Mouse (Mus musculus): ENCODE data around the gene Gucd1.
"Not testable (repeated sequence)": the region's sequence is repeated elsewhere in the genome, so short reads cannot be mapped to it uniquely, and the experiment has no call there.

The Gucd1 gene

DNA sequence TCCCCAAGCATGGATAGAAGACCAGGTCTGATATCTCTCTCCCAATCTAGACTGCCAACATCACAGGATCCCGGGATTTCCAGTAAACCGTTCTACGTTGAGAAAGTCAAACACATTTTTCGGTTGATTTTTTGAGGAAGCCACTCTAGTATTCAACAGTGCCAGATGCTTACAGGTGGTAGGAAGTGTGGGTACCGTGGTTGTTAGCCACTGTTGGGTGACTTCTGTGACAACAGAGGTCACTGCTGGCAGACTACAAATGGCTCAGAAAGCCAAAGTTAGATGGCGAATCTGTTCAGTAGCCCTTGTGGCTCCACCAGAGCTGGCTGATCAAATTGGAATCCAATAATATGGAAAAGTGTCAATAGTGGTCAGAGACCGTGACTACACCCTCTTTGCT lies 14.1 kb downstream of the Gucd1 start:
- no peak for DNase-seq (ENCODE audit: low spot score in 2 of 2)

DNA sequence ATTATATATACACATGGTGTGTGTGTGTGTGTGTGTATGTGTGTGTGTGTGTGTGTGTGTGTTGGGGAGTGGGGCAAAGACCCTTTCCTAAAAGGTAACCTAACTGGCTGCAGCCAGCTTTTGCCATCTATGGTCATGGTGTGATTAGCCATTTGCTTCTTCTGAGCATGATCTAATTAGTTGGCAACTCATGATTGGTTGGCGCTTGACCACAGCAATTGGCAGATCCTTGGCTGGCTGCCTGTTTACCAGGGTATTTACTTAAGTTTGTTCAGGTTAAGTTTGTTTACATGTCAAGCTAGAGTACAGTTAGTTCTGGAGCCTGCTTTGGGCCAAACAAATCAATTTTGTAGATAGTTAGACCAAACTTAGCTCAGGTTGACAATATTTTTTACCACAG lies 16.1 kb downstream of the Gucd1 start:
- no peak for DNase-seq (ENCODE audit: low spot score in 2 of 2)

DNA sequence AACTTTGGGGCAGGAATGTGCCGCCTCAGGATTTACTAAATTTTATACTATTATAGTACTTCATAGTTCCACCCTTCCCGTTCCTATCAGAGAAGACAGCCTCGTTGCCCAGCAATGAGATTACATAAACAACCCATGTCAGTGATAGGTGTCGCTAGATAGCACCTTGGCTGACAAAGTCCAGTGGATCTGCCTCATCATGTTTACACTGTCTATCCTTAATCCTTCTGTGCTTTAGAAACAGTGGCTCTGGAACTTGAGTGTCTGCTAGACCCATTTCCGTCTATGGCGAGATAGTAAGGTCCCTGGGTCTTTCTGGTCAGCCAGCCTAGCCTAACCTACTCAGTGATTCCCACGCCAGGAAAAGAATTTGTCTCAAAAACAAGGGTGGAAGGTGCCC lies 17.4 kb downstream of the Gucd1 start:
- no peak for DNase-seq (ENCODE audit: low spot score in 2 of 2)

DNA sequence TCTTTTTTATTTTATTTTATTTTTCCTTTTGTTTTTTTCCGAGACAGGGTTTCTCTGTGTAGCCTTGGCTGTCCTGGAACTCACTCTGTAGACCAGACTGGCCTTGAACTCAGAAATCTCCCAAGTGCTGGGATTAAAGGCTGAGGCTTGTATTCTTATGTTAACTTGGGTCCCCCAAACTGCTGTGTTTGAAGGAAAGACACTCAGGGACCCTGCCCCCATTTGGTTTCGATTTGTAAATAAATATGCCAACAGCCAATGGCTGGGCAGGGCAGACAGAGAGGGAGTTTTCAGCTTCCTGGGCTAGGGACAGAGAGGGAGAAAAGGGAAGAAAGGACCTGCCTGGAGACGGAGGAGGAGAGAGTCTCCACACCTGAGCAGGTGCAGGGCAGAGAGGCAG lies 18.0 kb downstream of the Gucd1 start:
- no peak for DNase-seq (ENCODE audit: low spot score in 2 of 2)

DNA sequence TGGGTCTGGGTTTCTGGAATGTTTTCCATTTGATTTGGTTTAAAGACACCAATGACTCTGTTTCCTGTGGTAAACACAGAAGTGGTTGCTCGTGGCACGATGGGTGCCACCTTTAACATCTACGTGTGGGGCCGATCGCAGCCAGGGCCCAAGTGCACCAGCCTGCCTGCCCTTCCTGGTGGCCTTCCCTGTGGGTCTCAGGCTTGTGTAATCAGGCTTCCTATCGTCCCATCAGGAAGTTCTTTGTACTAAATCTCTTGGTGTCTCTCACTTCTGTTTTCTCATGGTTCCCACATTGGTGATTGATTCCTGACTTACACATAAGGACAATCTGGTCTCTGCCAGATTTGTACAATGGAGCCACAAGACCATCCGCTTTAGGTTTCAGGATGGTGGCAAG lies 18.6 kb downstream of the Gucd1 start:
- not testable (repeated sequence) for DNase-seq (ENCODE audit: low spot score in 2 of 2)

DNA sequence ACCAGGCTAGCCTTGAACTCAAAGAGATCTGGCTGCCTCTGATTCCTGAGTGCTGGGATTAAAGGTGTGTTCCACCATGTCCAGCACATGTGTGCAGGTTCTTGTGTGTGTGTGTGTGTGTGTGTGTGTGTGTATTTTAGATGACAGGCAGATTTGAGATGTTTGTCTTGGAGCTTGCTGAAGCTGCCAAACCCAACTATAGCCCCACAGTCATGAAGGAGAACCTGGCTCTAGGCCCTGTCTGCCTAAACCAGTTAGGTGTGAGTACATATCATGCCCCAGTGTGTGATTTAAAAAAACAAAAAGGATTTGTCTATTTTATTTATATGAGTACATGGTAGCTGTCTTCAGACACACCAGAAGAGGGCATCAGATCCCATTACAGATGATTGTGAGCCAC lies 21.9 kb downstream of the Gucd1 start:
- DNase-seq (ENCODE audit: low spot score in 2 of 2) = no peak

DNA sequence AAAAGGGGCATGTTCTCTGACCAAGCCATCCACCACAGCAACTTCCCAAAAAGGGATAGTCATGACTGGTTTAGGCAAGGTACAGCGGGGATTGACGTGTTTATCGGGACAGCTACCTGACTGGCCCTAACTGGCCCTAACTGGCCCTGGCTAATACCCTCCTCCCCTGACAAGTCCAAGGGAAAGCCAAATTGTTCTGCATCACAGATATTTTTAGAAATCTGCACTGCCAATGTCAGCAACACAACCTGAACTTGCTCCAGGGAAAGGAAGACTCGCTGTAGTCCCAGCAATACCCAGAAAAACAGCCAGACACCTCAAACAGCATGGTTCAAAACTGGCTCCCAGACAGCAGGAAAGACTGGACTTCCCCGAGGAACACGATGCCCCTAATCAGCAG lies 22.5 kb downstream of the Gucd1 start:
- no peak for DNase-seq (ENCODE audit: low spot score in 2 of 2)

DNA sequence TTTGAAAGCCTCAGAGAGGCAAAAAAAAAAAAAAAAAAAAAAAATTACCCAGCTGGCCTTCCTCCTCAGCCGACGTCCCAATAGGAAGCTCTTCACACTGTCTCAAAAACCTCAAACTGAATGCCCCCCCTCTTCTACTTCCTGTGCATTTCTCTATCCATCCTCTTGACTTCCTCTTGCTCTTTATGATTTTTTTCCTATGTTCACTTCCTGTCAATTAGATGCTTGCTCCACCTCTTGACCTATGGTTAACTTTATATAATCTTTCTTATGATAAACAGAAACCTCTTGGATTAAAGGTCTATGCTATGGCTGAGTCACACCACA lies 25.9 kb downstream of the Gucd1 start:
- DNase-seq (ENCODE audit: low spot score in 2 of 2) = no peak

DNA sequence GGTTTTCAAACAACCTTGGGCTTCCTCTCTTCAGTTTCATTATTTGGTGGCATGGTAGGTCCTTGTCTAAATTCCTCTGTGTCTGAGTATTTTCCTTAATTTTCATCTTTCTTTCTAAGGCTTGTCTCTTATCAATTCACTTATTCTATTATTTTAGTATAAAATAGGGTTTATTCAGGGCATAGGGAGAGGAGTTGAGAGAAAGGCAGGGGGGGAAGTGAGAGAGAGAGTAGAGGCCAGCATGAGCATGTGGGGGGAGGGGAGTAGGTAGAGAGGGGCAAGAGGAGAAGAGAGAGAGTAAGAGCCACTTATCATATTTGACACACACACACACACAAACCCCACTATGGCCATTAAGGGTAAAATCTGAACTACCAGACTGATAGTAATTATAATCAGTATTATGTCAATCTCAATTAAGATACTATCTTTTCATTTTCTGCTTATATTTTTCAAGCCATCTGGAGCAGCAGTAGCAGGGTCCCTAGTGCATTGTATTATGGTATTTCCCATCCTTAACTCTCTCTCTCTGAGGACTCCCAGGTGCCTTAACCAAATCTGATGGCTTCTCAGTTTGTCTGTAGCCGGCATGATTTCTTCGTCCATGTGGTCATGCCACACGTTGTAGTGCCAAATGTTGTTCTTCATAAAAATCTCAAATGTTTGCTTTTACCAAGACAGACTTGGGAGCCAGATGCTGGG lies 26.4 kb downstream of the Gucd1 start:
- DNase-seq (ENCODE audit: low spot score in 2 of 2) = no peak

DNA sequence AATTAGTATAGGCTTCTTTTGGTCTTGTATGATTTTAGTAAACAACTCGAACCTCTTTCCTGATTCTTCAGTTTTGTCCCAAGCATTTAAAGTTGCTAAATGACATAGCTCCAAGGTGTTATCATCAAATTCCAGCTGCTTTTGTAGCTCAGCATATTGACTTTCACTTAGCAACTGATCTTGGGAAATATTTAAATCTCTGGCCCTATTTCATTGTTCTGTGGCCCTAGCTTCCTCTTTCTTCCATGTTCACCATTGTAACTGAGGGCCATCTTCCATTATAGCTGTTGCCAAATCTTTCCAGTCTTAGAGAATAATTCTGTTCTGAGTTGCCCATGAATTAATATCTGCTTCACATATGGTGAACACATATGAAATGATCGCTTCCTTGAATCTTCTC lies 27.0 kb downstream of the Gucd1 start:
- no peak for DNase-seq (ENCODE audit: low spot score in 2 of 2)

DNA sequence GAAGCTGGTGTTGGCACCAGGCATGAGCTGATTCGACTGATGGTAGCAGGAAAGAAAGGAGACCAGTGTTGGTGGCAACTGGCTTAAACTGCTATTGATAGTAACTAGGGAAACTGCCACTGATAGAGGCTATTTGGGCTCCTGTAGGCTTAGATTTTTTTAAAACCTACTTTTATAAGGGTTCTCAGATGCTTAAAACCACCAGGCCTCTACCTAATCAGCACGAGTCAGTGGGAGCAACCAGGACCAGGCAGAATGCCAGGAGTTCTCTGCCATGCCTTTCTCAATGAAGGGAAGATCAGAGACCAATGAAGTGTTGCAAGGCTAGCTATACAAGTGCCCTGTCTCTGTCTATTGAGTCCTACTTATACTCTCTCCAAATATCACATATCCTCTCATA lies 28.2 kb downstream of the Gucd1 start:
- no peak for DNase-seq (ENCODE audit: low spot score in 2 of 2)

DNA sequence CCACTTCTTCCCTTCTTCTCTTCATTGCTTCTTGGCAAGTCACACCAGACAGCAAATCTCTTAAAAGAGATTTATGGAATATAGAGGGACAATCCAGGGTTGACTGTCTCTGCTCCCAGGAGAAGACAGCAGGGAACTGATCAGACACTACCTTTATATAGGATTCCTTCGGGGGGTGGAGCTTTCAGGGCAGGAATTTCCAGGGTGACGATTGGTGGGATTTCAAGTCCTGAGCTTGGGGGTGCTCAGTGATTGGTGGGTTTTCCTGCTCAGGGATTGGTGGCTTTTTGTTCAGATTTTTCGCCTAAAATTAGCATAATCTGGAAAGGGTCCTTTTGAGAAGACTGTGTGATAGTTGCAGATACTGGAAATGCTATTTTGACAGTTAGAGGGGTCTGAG lies 30.6 kb downstream of the Gucd1 start:
- DNase-seq (ENCODE audit: low spot score in 2 of 2) = no peak

DNA sequence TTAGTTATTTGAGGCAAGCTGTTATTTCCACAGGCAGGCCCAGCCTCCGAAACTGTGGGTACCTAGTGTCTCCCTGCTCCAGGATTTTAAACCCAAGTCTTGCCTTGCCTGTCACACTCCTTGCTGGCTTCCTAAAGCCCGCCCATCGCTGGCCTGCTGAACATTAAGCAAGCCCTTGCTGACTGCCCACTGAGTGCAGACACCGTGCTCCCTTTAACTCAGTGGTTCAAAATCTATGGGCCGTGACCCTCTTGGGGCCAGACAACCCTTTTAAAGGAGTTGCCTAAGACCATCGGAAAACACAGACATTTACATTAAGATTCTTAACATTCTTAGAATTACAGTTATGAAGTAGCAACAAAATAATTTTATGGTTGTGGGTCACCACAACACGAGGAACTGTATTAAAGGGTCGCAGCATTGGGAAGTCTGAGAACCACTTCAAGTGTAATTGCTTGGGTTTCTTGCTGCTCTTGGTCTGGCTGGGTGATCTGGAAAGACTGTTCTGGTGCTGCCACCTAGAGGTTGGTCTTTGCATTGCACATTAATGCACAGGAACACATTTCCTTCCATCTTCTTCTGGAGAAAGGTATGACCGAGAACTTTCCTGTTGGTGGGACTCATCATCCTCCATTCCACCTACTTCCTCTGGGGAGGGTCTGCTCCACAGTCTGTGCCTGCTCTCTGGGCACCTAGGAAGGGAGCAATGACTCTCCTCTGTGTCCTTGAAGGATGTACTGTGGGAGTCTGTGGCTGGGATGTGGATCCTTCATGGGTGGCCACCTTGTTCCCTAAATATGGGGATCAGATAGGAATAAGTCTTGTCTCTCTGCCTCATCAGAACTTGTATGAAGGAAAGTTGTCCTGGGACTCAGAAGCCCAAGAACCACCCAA lies 31.4 kb downstream of the Gucd1 start:
- DNase-seq (ENCODE audit: low spot score in 2 of 2) = peak; percentile 78 to 88

DNA sequence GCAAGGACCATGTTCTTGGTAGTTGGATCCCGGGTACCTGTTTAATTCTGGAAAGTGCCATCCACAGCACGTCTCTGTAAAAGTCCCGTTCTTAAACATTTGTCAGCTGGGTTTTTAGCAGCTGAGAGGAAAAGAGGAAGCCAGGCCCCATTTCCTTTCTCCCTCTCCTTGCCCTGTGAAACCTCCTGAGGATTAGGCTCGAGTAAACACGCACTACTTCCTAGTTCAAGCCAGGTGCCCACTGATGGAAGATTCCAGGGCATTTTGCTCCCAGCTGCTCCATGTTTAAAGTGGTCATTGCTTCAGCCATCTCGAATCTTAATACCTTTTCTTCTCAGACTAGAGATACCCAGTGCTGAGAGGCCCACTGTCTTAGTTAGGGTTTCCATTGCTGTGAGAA lies 33.0 kb downstream of the Gucd1 start:
- no peak for DNase-seq (ENCODE audit: low spot score in 2 of 2)

DNA sequence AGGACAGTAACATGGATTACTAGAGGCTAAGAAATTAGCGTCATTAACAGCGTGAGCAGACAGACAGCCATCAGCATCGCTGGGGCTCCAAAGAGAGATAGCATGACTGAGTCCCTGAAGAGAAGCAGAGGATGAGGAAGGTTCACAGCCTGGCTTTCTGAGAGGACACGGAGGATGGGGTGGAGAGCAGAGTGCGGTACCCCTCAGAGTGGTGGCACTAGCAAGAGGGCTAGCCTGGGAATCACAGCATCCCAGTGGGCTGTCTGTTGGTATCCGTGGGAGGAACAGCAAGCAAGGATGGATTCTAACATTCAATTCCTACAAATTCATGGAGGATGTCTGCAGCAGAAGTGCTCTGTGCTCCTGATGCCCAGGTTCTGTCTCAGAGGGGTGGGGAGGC lies 33.7 kb downstream of the Gucd1 start:
- DNase-seq (ENCODE audit: low spot score in 2 of 2) = no peak

DNA sequence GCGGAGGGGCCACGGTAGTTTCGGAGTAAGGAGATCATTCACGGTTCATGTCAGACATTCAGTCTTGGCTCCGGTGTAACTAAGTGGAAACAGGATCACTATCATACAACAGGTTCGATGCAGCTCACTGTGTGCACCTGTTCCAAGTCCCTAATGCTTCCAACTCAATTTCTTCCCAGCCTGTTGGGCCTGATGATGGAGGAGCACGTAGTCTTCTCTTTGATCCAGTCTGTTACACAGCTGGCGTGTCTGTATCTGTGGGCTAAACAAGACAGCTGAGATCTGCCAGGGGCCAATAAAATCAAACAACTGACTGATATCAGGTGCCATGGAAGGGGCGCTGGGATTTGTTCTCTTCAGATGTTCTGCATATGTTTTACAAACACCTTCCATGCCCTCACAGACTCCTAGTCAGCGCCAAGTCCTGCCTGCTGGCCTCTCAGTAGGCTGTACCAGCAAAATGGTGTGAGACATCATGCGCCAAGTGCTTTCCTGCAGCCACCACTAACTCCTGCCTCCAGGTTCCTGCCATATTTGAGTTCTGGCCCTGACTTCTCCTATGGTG lies 34.8 kb downstream of the Gucd1 start:
- no peak for DNase-seq (ENCODE audit: low spot score in 2 of 2)

DNA sequence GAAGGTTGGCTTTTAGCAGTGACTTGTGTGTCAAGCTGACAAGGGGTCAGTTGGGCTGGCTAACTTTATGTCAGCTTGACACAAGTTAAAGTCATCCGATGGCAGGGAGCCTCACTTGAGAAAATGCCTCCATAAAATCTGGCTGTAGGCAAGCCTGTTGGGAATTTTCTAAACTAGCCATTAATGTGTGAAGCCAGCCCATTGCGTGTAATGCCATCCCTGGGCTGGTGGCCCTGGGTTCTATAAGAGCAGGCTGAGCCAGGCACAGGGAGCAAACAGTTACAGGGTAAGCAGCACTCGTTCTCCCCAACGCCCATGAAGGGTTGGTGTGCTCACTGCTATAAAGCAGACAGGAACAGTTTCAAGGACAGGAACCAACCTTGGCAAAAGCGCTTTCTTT lies 35.5 kb downstream of the Gucd1 start:
- no peak for DNase-seq (ENCODE audit: low spot score in 2 of 2)

DNA sequence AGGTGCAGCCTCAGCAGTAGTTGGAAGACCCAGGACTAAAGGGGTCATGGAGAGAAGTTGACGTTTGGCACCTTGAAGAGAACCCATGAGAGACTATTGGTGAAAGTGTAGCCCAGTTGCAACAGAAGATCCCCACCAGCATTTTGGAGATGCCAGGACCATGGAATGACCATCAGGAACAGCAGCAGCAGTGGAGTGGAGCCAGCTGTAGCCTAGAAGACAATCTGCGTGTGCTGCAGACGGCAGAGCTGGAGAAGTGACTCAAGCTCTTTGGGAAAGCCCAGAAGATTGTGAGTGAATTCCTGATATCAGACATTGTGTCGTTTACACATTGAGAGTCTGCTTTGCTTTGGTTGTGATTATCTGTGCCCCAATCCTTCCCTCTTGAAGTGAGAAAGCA lies 36.1 kb downstream of the Gucd1 start:
- DNase-seq (ENCODE audit: low spot score in 2 of 2) = no peak

DNA sequence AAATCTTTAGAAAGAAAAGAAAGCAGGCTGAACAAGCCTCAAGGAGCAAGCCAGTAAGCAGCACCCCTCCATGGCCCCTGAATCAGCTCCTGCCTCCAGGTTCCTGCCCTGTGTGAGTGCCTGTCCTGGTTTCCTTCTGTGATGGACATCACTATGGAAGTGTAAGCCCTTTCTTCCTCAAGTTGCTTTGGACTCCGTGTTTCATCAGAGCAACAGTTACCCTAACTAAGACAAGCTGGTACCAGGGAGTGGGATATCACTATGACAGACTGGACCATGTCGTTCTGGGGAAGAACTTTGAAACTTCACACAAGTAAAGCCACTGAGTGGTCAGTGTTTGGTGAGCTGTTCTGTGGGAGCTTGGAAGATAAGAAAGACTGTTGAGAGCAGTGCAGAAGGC lies 37.8 kb downstream of the Gucd1 start:
- DNase-seq (ENCODE audit: low spot score in 2 of 2) = no peak

DNA sequence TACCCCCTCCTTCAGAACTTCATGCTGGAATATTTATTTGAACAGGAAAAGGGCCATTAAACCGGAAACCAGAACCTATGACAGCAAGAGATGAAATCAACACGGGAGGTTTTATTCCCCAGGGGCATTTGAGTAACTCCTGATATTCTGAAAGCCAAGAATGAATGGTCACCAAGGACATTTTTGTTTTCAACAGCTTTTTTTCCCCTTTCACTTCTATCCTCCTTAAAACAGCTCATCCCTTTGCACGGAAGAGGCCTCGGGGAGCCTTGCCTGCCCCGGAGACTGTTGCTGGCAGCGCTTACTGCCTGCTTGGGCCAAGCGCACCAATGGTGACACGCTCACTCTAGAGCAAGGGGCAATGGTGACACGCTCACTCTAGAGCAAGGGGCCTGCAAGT lies 40.7 kb downstream of the Gucd1 start:
- no peak for DNase-seq (ENCODE audit: low spot score in 2 of 2)

DNA sequence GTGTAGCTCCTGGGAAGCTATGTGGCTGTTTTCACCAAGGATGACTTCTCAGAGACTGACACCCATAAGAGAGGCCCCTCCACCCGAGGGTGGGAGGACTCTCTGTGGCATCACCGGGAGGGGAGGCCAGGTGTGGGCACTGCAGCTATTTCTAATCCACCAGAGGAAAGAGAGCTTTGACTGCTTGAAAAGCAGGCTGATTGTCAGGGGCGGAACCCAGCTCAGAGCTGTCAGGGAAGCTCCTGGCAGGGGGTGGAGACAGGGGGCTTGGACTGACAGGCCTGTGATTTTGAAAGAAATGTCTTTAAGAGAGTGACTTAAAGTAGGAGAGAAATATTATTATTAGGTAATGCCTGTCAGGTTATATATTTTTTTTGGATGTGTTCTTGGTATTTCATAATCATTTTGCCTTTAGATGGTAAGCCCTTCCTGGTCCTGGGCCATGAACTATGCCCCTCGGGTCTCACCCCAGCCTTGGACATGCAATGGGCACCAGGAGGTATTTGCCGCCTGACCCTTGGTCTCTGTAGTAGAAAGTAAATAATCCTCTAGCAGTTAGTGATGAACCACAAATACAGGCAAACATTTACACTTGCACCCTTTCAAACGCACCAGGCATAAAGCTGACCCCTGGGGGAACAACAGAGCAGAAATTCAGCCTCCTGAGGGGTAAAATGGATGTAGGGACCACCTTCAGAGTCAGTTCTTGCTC lies 42.5 kb downstream of the Gucd1 start:
- not testable (repeated sequence) for DNase-seq (ENCODE audit: low spot score in 2 of 2)

DNA sequence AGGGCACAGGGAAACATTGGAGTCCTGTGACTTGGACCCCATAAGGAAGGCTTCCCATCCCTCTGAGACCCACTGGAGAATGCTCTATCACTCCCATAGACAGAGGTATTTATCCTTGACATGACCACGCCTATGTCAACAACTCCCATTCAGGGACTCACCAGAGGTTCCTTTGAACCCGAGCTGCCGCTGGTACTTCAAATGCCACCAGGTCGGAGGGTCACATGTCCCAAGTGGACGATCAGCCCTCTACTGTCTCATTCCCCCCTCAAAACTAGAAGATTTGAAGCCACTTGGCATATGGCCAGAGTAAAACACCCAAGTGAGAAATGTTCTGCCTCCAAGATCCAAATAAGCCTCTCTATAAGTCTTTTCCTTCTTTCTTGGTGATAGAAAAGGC lies 43.2 kb downstream of the Gucd1 start:
- DNase-seq (ENCODE audit: low spot score in 2 of 2) = no peak

DNA sequence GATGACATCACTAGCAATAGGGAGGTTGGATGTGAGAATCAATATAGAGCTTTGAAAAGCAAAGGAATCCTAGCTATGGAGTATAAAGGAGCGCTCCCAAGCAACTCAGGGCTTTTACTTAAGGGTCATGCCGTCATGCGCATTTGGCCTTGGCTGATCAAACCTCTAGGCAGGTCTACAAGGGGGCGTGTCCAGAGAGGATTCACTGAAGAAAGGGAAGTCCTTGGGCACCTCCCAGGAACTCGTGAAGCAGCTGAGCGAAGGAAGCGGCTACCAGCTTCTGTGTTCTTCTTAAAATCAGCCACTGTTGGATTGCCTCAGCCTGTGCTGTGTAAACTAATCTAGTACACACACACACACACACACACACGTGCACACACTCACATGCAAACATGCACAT lies 44.4 kb downstream of the Gucd1 start:
- DNase-seq (ENCODE audit: low spot score in 2 of 2) = no peak
